Mouse (Mus musculus): ENCODE data around the gene Medag. TPM values are rescaled to one million over a fixed set of nuclear protein-coding genes. Genes with fewer than 3 reads are reported as not detected.

Gene Medag
- total RNA-seq (2023): not detected in 4 replicates

GRCm38 (mm10) chr5:149411509-149412193, at the start of gene Medag:
Gene Medag, plus strand, starts transcription at chr5:149411749.

DNA sequence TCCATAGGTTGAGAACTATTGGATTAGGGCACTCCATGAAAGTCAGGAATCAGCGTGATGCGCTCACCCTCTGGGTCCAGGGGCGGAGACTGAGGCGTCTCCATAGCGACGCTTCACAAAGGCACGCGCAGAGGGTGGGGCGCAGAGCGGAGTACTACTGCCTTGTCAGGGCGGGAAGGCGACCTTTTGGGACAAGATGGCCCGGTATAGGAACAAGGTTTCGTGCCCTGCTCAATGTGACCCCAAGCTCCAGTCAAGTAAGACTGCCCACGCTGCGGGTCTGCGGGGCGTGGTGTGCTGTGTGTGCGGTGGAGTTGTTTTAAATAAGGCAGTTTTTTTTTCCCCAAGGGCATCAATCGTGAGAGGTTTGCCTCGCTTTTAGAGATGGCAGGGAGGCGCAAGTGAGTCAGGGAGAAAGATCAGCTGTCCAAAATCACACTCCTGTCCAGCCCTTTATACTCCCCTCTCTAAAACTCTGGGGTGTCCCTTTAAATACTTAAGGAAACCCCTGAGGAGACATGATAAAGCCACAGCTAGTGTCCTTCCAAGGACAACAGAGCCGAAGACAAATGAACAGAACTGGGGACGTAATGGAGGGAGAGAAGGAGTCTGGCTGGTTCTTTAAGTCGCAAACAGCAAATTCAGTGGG, 28.1 kb downstream of the Medag start, which contains the start of gene Tex26:
Gene Tex26, plus strand, starts transcription at position 130 of the 649 bp plus-strand sequence.

Other genes with a start within 250 kb of the Medag start
- 91.7 to 102 TPM (median 96.9 TPM) in 4 replicates for gene Uspl1, start 227.4 kb upstream of the Medag start, total RNA-seq (2023)
- gene Hmgb1, start 227.3 kb upstream of the Medag start, total RNA-seq (2023): 660 to 720 TPM (median 702 TPM) in 4 replicates
- 53.5 to 75.3 TPM (median 69.3 TPM) in 4 replicates for gene Alox5ap, start 147.0 kb upstream of the Medag start, total RNA-seq (2023)
- not detected in 4 replicates for gene Tex26, start 27.9 kb downstream of the Medag start, total RNA-seq (2023)
- not detected in 4 replicates for gene Wdr95, start 116.9 kb downstream of the Medag start, total RNA-seq (2023)
- 274 to 635 TPM (median 374 TPM) in 4 replicates for gene Hsph1, start 224.6 kb downstream of the Medag start, total RNA-seq (2023)

All from B cell, adult 62 days (primary cell).